Mouse (Mus musculus): ENCODE measurements at regions not wholly inside any gene's neighbourhood (a gene's known extent, or its start where the extent isn't known, plus 50 kb on each side); places are given as distances from the start of the nearest gene placed in this dataset.

DNA sequence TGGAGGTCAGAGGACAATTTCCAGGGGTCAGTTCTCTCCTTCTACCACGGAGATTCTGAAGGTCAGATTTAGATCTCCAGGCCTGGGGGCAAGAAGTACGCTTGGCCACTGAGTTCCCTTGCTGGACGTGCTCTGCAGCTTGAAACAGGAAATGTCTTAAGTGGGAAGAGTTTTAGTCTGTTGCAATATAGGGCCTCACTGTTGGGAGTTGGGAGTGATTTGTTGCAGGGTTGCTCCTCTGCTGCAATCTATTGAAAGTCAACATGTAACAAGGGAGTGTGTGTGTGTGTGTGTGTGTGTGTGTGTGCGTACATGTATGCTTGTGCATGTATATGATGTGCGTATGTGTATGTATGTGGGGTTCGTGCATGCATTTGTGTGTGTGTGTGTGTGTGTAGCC, 71.5 kb upstream of the Gmds start:
- no peak for TF ChIP-seq CTCF (IDR thresholded peaks at IDR 0.05; ENCODE audit: borderline replicate concordance, insufficient read depth, low read length)
- TF ChIP-seq POLR2A (IDR thresholded peaks at IDR 0.05; ENCODE audit: low read depth, low read length), result no peak
